Mouse (Mus musculus): Measurements from ENCODE around the gene Prr7. TPM values are rescaled to one million over a fixed set of nuclear protein-coding genes. Genes with fewer than 3 reads are reported as not detected.

Prr7 gene
- total and polyA plus RNA-seq, 2 experiments from 2014 or later = 7.8 to 108 TPM

- no peaks in the 10 kb centered on the region; the same call in 1 of the 2 replicates for H3K4me1 ChIP-seq (ENCODE audit: insufficient read depth)
- no peaks in the 10 kb centered on the region for H3K27me3 ChIP-seq (ENCODE audit: insufficient read depth, low read length)
- ATAC-seq = no peak
- no peak for DNase-seq
- H3K9me3 ChIP-seq (ENCODE audit: low read length) = no peaks in the 10 kb centered on the region
- H3K9ac ChIP-seq = no peak overlapping the region
- no peak for TF ChIP-seq CTCF (IDR thresholded peaks at IDR 0.05; ENCODE audit: low read depth)
- 92% methylated on average over 5 of the region's 5 CpGs for WGBS
- no peak overlapping the region for H3K27ac ChIP-seq (ENCODE audit: low read depth, low read length)
- H3K36me3 ChIP-seq (ENCODE audit: insufficient read depth) = peaks cover 30% of the 10 kb centered on the region
- H3K4me3 ChIP-seq (ENCODE audit: low read depth, low read length) = no peak overlapping the region
- H3K4me2 ChIP-seq (ENCODE audit: low read depth) = no peak overlapping the region
These were observed 15.9 kb upstream of the Prr7 start for GRCm38 (mm10) chr13:55448131-55448530.

- Histone ChIP-seq H3K4me2 (ENCODE audit: low read depth) (no peak overlapping the region), H3K4me3 (ENCODE audit: low read depth, low read length) (no peak overlapping the region), H3K9ac (no peak overlapping the region), H3K36me3 (ENCODE audit: insufficient read depth) (peaks cover 40% of the 10 kb centered on the region), H3K4me1 (ENCODE audit: insufficient read depth) (no peaks in the 10 kb centered on the region; the same call in 1 of the 2 replicates), H3K27me3 (ENCODE audit: insufficient read depth, low read length) (no peaks in the 10 kb centered on the region), H3K9me3 (ENCODE audit: low read length) (no peaks in the 10 kb centered on the region), H3K27ac (ENCODE audit: low read depth, low read length) (no peak overlapping the region)
- DNase-seq (no peak), ATAC-seq (no peak)
- 90% methylated on average over 9 of the region's 9 CpGs for WGBS
- TF ChIP-seq CTCF (IDR thresholded peaks at IDR 0.05; ENCODE audit: low read depth) = no peak
These were observed 14.9 kb upstream of the Prr7 start for GRCm38 (mm10) chr13:55449205-55449604.

- DNase-seq (no peak), ATAC-seq (no peak)
- no peaks in the 10 kb centered on the region for H3K9me3 ChIP-seq (ENCODE audit: low read length)
- H3K4me1 ChIP-seq (ENCODE audit: insufficient read depth) = no peaks in the 10 kb centered on the region; the same call in 1 of the 2 replicates
- no peak overlapping the region for H3K9ac ChIP-seq
- H3K27me3 ChIP-seq (ENCODE audit: insufficient read depth, low read length) = no peaks in the 10 kb centered on the region
- no peak overlapping the region for H3K4me3 ChIP-seq (ENCODE audit: low read depth, low read length)
- TF ChIP-seq CTCF (IDR thresholded peaks at IDR 0.05; ENCODE audit: low read depth) = peak; percentile 28
- no peak overlapping the region for H3K4me2 ChIP-seq (ENCODE audit: low read depth)
- peaks cover 46% of the 10 kb centered on the region for H3K36me3 ChIP-seq (ENCODE audit: insufficient read depth)
- no peak overlapping the region for H3K27ac ChIP-seq (ENCODE audit: low read depth, low read length)
- WGBS = 87% methylated on average over 17 of the region's 17 CpGs
These were observed 14.2 kb upstream of the Prr7 start for GRCm38 (mm10) chr13:55449679-55450441.

- no peak overlapping the region for H3K27ac ChIP-seq (ENCODE audit: low read depth, low read length)
- no peak for TF ChIP-seq CTCF (IDR thresholded peaks at IDR 0.05; ENCODE audit: low read depth)
- H3K9ac ChIP-seq = no peak overlapping the region
- H3K4me3 ChIP-seq (ENCODE audit: low read depth, low read length) = no peak overlapping the region
- no peaks in the 10 kb centered on the region; the same call in 1 of the 2 replicates for H3K4me1 ChIP-seq (ENCODE audit: insufficient read depth)
- H3K9me3 ChIP-seq (ENCODE audit: low read length) = no peaks in the 10 kb centered on the region
- no peaks in the 10 kb centered on the region for H3K27me3 ChIP-seq (ENCODE audit: insufficient read depth, low read length)
- ATAC-seq (peak; percentile 65), DNase-seq (peak; percentile 52)
- peaks cover 52% of the 10 kb centered on the region for H3K36me3 ChIP-seq (ENCODE audit: insufficient read depth)
- H3K4me2 ChIP-seq (ENCODE audit: low read depth) = no peak overlapping the region
- 75% methylated on average over 11 of the region's 11 CpGs for WGBS
These were observed 13.5 kb upstream of the Prr7 start for GRCm38 (mm10) chr13:55450511-55450980.

GRCm38 (mm10) chr13:55451296-55451695 lies 12.8 kb upstream of the Prr7 start:
- no peak overlapping the region for H3K27ac ChIP-seq (ENCODE audit: low read depth, low read length)
- WGBS = 93% methylated on average over 10 of the region's 10 CpGs
- no peaks in the 10 kb centered on the region for H3K27me3 ChIP-seq (ENCODE audit: insufficient read depth, low read length)
- ATAC-seq (no peak), DNase-seq (no peak)
- H3K9me3 ChIP-seq (ENCODE audit: low read length) = no peaks in the 10 kb centered on the region
- H3K36me3 ChIP-seq (ENCODE audit: insufficient read depth) = peaks cover 60% of the 10 kb centered on the region
- no peak for TF ChIP-seq CTCF (IDR thresholded peaks at IDR 0.05; ENCODE audit: low read depth)
- no peaks in the 10 kb centered on the region; the same call in 1 of the 2 replicates for H3K4me1 ChIP-seq (ENCODE audit: insufficient read depth)
- no peak overlapping the region for H3K4me3 ChIP-seq (ENCODE audit: low read depth, low read length)
- H3K9ac ChIP-seq = no peak overlapping the region
- H3K4me2 ChIP-seq (ENCODE audit: low read depth) = no peak overlapping the region

GRCm38 (mm10) chr13:55451785-55452549 lies 12.1 kb upstream of the Prr7 start:
- 95% methylated on average over 16 of the region's 16 CpGs for WGBS
- no peak overlapping the region for H3K27ac ChIP-seq (ENCODE audit: low read depth, low read length)
- no peaks in the 10 kb centered on the region for H3K4me1 ChIP-seq (ENCODE audit: insufficient read depth)
- H3K4me2 ChIP-seq (ENCODE audit: low read depth) = no peak overlapping the region
- no peak for TF ChIP-seq CTCF (IDR thresholded peaks at IDR 0.05; ENCODE audit: low read depth)
- H3K27me3 ChIP-seq (ENCODE audit: insufficient read depth, low read length) = no peaks in the 10 kb centered on the region
- ATAC-seq (no peak), DNase-seq (no peak)
- H3K4me3 ChIP-seq (ENCODE audit: low read depth, low read length) = no peak overlapping the region
- H3K9ac ChIP-seq = no peak overlapping the region
- H3K9me3 ChIP-seq (ENCODE audit: low read length) = no peaks in the 10 kb centered on the region
- peaks cover 65% of the 10 kb centered on the region for H3K36me3 ChIP-seq (ENCODE audit: insufficient read depth)

GRCm38 (mm10) chr13:55462965-55463364 lies 1.1 kb upstream of the Prr7 start:
- no peak overlapping the region for H3K27ac ChIP-seq (ENCODE audit: low read depth, low read length)
- DNase-seq = no peak
- no peak overlapping the region for H3K9ac ChIP-seq
- H3K4me3 ChIP-seq (ENCODE audit: low read depth, low read length) = no peak overlapping the region
- no peak for ATAC-seq
- H3K9me3 ChIP-seq (ENCODE audit: low read length) = no peaks in the 10 kb centered on the region
- peaks cover 22% of the 10 kb centered on the region for H3K4me1 ChIP-seq (ENCODE audit: insufficient read depth)
- H3K4me2 ChIP-seq (ENCODE audit: low read depth) = peak overlapping the region; percentile 83; the same call in 1 of the 2 replicates
- H3K36me3 ChIP-seq (ENCODE audit: insufficient read depth) = peaks cover 27% of the 10 kb centered on the region
- H3K27me3 ChIP-seq (ENCODE audit: insufficient read depth, low read length) = no peaks in the 10 kb centered on the region
- 65% methylated on average over 2 of the region's 2 CpGs for WGBS
- TF ChIP-seq CTCF (IDR thresholded peaks at IDR 0.05; ENCODE audit: low read depth) = no peak

All from forebrain, postnatal 0 days (tissue).